Mouse (Mus musculus) C2C12 (cell line): ENCODE measurements around the gene Senp7.

Experiments used
- CTCF ChIP-seq: IDR thresholded peaks from one replicate; pipeline ENCODE4 v1.5.1; 2011; ENCODE audit not compliant: control insufficient read depth, insufficient read depth, insufficient read length
- MAX ChIP-seq: IDR thresholded peaks from one replicate; pipeline ENCODE4 v1.6.1; 2011; ENCODE audit warnings: mild to moderate bottlenecking, control low read depth
- MYOD1 ChIP-seq: IDR thresholded peaks from one replicate; pipeline ENCODE4 v1.6.1; 2011; ENCODE audit warnings: low read depth; ENCODE audit not compliant: control insufficient read depth, insufficient read length

DNA sequence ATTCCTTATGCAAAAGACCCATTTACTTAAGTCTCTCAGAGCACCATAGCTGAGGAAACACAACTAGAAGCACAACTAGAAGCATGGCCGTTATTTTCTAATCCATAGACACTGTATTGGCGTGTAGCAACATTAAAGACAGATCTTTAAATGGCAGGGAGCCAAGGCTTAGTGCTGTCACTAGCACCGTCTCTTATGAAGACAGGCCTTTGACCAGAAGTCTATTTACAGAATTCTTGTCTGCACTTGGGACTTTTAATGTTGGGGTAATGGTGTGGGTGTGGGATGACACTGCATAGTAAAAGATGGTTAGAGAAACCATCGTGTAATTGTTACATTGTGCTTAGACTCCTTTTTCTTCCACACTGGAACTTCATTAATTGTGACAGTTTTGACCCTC lies 138.7 kb downstream of the Senp7 start:
- TF ChIP-seq CTCF: no peak
- no peak for TF ChIP-seq MAX
- TF ChIP-seq MYOD1: no peak
